Mouse (Mus musculus) midbrain, embryonic 13.5 days (tissue): ENCODE measurements around the gene Naip2. TPM values are rescaled to one million over a fixed set of nuclear protein-coding genes. Genes with fewer than 3 reads are reported as not detected.
"Not testable (repeated sequence)": the region's sequence is repeated elsewhere in the genome, so short reads cannot be mapped to it uniquely, and the experiment has no call there.

Experiments used
- ATAC-seq: fragments of 200-750 bp; cut with Nextera tagmentation; 2 replicates; pipeline ENCODE4 v1.8.0; 2017; ENCODE audit warnings: mild to moderate bottlenecking, moderate TSS enrichment, moderate library complexity
- H3K27ac ChIP-seq: fragments of 300-500 bp; sonication (generic); 2 replicates; pipeline ENCODE4 v1.5.1; 2015; ENCODE audit warnings: inconsistent platforms, mild to moderate bottlenecking, moderate library complexity
- H3K27me3 ChIP-seq: fragments of 300-500 bp; sonication (generic); 2 replicates; pipeline ENCODE4 v1.6.1; 2015; ENCODE audit warnings: mild to moderate bottlenecking, inconsistent platforms
- H3K36me3 ChIP-seq: fragments of 300-500 bp; sonication (generic); 2 replicates; pipeline ENCODE4 v1.6.1; 2015; ENCODE audit warnings: mild to moderate bottlenecking, inconsistent platforms
- H3K4me1 ChIP-seq: fragments of 300-500 bp; sonication (generic); replicated peaks from 2 replicates; pipeline ENCODE4 v1.6.1; 2015; ENCODE audit warnings: inconsistent platforms
- H3K4me2 ChIP-seq: fragments of 300-500 bp; sonication (generic); replicated peaks from 2 replicates; pipeline ENCODE4 v1.6.1; 2015; ENCODE audit warnings: moderate library complexity, mild to moderate bottlenecking, inconsistent platforms
- H3K4me3 ChIP-seq: fragments of 300-500 bp; sonication (generic); replicated peaks from 2 replicates; pipeline ENCODE4 v1.5.1; 2015; ENCODE audit warnings: mild to moderate bottlenecking, inconsistent platforms
- H3K9ac ChIP-seq: fragments of 300-500 bp; sonication (generic); replicated peaks from 2 replicates; pipeline ENCODE4 v1.6.1; 2015; ENCODE audit warnings: mild to moderate bottlenecking, inconsistent platforms
- H3K9me3 ChIP-seq: fragments of 300-500 bp; sonication (generic); 2 replicates; pipeline ENCODE4 v1.6.1; 2016; ENCODE audit warnings: mild to moderate bottlenecking, inconsistent platforms
- WGBS: fragments of 180-500 bp; shearing (Covaris S2); methylation state at CpG from one replicate; pipeline ENCODE4 v1.1.7; 2015; 5-methylcytosine and 5-hydroxymethylcytosine counted together
- polyA plus RNA-seq: library from polyadenylated mRNA; unstranded; fragments of >200 nt; fragmentation: Nextera tagmentation; extraction: Ambion mirVana; gene quantifications from 2 replicates; pipeline ENCODE4 v1.2.1, GENCODE M21; 2015

The Naip2 gene
- 0.09 and 0.31 TPM in 2 replicates for polyA plus RNA-seq

GRCm38 (mm10) chr13:100201659-100202333, at the start of gene Naip2:
Naip2 (minus strand) TSS chr13:100202092.
- not testable (repeated sequence) for H3K9ac ChIP-seq, H3K4me2 ChIP-seq, H3K9me3 ChIP-seq, H3K27ac ChIP-seq, H3K4me3 ChIP-seq, H3K27me3 ChIP-seq, ATAC-seq, H3K36me3 ChIP-seq, H3K4me1 ChIP-seq
- WGBS = 83% methylated on average over 3 of the region's 3 CpGs

GRCm38 (mm10) chr13:100246896-100247519, 45.1 kb upstream of the Naip2 start:
- not testable (repeated sequence) for H3K9ac ChIP-seq, H3K9me3 ChIP-seq, H3K4me3 ChIP-seq, H3K36me3 ChIP-seq, H3K27me3 ChIP-seq, ATAC-seq, H3K4me2 ChIP-seq, H3K27ac ChIP-seq, H3K4me1 ChIP-seq
- WGBS = 83% methylated on average over 5 of the region's 5 CpGs

GRCm38 (mm10) chr13:100246223-100246622, 44.3 kb upstream of the Naip2 start, which contains the start of gene Naip5:
Naip5 (minus strand) TSS chr13:100246323.
- H3K27me3 ChIP-seq, H3K9ac ChIP-seq, H3K4me3 ChIP-seq, H3K36me3 ChIP-seq, H3K9me3 ChIP-seq, ATAC-seq, H3K4me1 ChIP-seq, H3K4me2 ChIP-seq, H3K27ac ChIP-seq: not testable (repeated sequence)
- 86% methylated on average over 4 of the region's 4 CpGs for WGBS

GRCm38 (mm10) chr13:100243702-100244101, 41.8 kb upstream of the Naip2 start:
- Histone ChIP-seq H3K36me3 (no peaks in the 10 kb centered on the region), H3K9ac (no peak overlapping the region), H3K9me3 (no peaks in the 10 kb centered on the region), H3K4me2 (no peak overlapping the region), H3K4me1 (no peaks in the 10 kb centered on the region), H3K27ac (no peak overlapping the region), H3K27me3 (no peaks in the 10 kb centered on the region), H3K4me3 (no peak overlapping the region)
- ATAC-seq = peak; percentile 55

GRCm38 (mm10) chr13:100213683-100214082, 11.8 kb upstream of the Naip2 start:
- H3K4me1 ChIP-seq, H3K4me3 ChIP-seq, H3K9me3 ChIP-seq, H3K27me3 ChIP-seq, H3K36me3 ChIP-seq, ATAC-seq, H3K4me2 ChIP-seq, H3K27ac ChIP-seq, H3K9ac ChIP-seq: not testable (repeated sequence)
- WGBS = 82% methylated on average over 1 of the region's 1 CpGs

- H3K4me2 ChIP-seq = no peak overlapping the region
- H3K4me3 ChIP-seq = no peak overlapping the region
- H3K9ac ChIP-seq = no peak overlapping the region
- H3K27ac ChIP-seq = no peak overlapping the region
- H3K36me3 ChIP-seq = no peaks in the 10 kb centered on the region
- 34% methylated on average over 8 of the region's 8 CpGs for WGBS
- no peaks in the 10 kb centered on the region for H3K9me3 ChIP-seq
- H3K27me3 ChIP-seq = no peaks in the 10 kb centered on the region
- H3K4me1 ChIP-seq = no peaks in the 10 kb centered on the region
- ATAC-seq = no peak
These were observed 8.6 kb upstream of the Naip2 start for GRCm38 (mm10) chr13:100210540-100210939.

- H3K9me3 ChIP-seq = no peaks in the 10 kb centered on the region
- no peak overlapping the region for H3K27ac ChIP-seq
- H3K4me3 ChIP-seq = no peak overlapping the region
- H3K9ac ChIP-seq = no peak overlapping the region
- no peak for ATAC-seq
- H3K36me3 ChIP-seq = no peaks in the 10 kb centered on the region
- no peak overlapping the region for H3K4me2 ChIP-seq
- H3K27me3 ChIP-seq = no peaks in the 10 kb centered on the region
- H3K4me1 ChIP-seq = no peaks in the 10 kb centered on the region
- WGBS = 85% methylated on average over 1 of the region's 1 CpGs
These were observed 1.4 kb upstream of the Naip2 start for GRCm38 (mm10) chr13:100203319-100203718.

GRCm38 (mm10) chr13:100200778-100201177, 1.1 kb downstream of the Naip2 start:
- Histone ChIP-seq H3K4me2 (no peak overlapping the region), H3K9ac (no peak overlapping the region), H3K4me3 (no peak overlapping the region), H3K4me1 (no peaks in the 10 kb centered on the region), H3K9me3 (no peaks in the 10 kb centered on the region), H3K36me3 (no peaks in the 10 kb centered on the region), H3K27me3 (no peaks in the 10 kb centered on the region), H3K27ac (no peak overlapping the region)
- ATAC-seq = no peak

GRCm38 (mm10) chr13:100195421-100195820, 6.5 kb downstream of the Naip2 start:
- no peaks in the 10 kb centered on the region for H3K36me3 ChIP-seq
- no peaks in the 10 kb centered on the region for H3K27me3 ChIP-seq
- H3K4me2 ChIP-seq = no peak overlapping the region
- no peak overlapping the region for H3K27ac ChIP-seq
- H3K9me3 ChIP-seq = no peaks in the 10 kb centered on the region
- 81% methylated on average over 3 of the region's 3 CpGs for WGBS
- no peaks in the 10 kb centered on the region for H3K4me1 ChIP-seq
- ATAC-seq = no peak
- H3K4me3 ChIP-seq = no peak overlapping the region
- H3K9ac ChIP-seq = no peak overlapping the region

GRCm38 (mm10) chr13:100183111-100183510, 18.8 kb downstream of the Naip2 start:
- H3K27ac ChIP-seq, ATAC-seq: not testable (repeated sequence)

GRCm38 (mm10) chr13:100174360-100174759, 27.5 kb downstream of the Naip2 start:
- H3K27ac ChIP-seq, H3K9ac ChIP-seq, H3K27me3 ChIP-seq, H3K4me2 ChIP-seq, H3K4me3 ChIP-seq, H3K36me3 ChIP-seq, ATAC-seq, H3K9me3 ChIP-seq, H3K4me1 ChIP-seq: not testable (repeated sequence)
- WGBS = 89% methylated on average over 3 of the region's 5 CpGs

More at GRCm38 (mm10) chr13:100183111-100183510, 18.8 kb downstream of the Naip2 start:
- H3K4me2 ChIP-seq, H3K4me1 ChIP-seq, H3K9me3 ChIP-seq, H3K9ac ChIP-seq, H3K27me3 ChIP-seq, H3K36me3 ChIP-seq, H3K4me3 ChIP-seq: not testable (repeated sequence)

GRCm38 (mm10) chr13:100166378-100166777, 35.5 kb downstream of the Naip2 start:
- H3K9me3 ChIP-seq, H3K27ac ChIP-seq, ATAC-seq, H3K4me1 ChIP-seq, H3K36me3 ChIP-seq, H3K9ac ChIP-seq, H3K4me2 ChIP-seq, H3K4me3 ChIP-seq, H3K27me3 ChIP-seq: not testable (repeated sequence)
- 78% methylated on average over 2 of the region's 2 CpGs for WGBS

GRCm38 (mm10) chr13:100162467-100162866, 39.4 kb downstream of the Naip2 start:
- H3K27me3 ChIP-seq, H3K9me3 ChIP-seq, ATAC-seq, H3K9ac ChIP-seq, H3K27ac ChIP-seq, H3K4me1 ChIP-seq, H3K36me3 ChIP-seq, H3K4me3 ChIP-seq, H3K4me2 ChIP-seq: not testable (repeated sequence)
